Mouse (Mus musculus) CD4-positive, CD25-positive, alpha-beta regulatory T cell, adult 2 months (primary cell): ENCODE measurements at regions not wholly inside any gene's neighbourhood (a gene's known extent, or its start where the extent isn't known, plus 50 kb on each side); places are given as distances from the start of the nearest gene placed in this dataset.

ENCODE experiments used
- DNase-seq: peaks from one replicate; pipeline ENCODE4 v3.0.0-alpha.2; 2012; ENCODE audit warnings: low read depth, low spot score

- DNase-seq = no peak
Observed at GRCm38 (mm10) chr2:167821186-167821585, 110.7 kb upstream of the Ptpn1 start.

- no peak for DNase-seq
Observed at GRCm38 (mm10) chr2:167818799-167819198, 113.1 kb upstream of the Ptpn1 start.

- no peak for DNase-seq
Observed at GRCm38 (mm10) chr2:167817030-167817429, 114.8 kb upstream of the Ptpn1 start.

- DNase-seq = no peak
Observed at GRCm38 (mm10) chr2:167815123-167815522, 116.7 kb upstream of the Ptpn1 start.

- no peak for DNase-seq
Observed at GRCm38 (mm10) chr2:167809256-167809655, 119.6 kb upstream of the Tmem189 start.

- DNase-seq = peak; percentile 82
Observed at GRCm38 (mm10) chr2:167805629-167806304, 116.1 kb upstream of the Tmem189 start.

- DNase-seq = peak; percentile 63
Observed at GRCm38 (mm10) chr2:167804493-167805227, 115.0 kb upstream of the Tmem189 start.

GRCm38 (mm10) chr2:167802494-167802893 lies 112.9 kb upstream of the Tmem189 start:
- no peak for DNase-seq

GRCm38 (mm10) chr2:167801389-167801788 lies 111.8 kb upstream of the Tmem189 start:
- no peak for DNase-seq

GRCm38 (mm10) chr2:167800648-167801245 lies 111.1 kb upstream of the Tmem189 start:
- DNase-seq = no peak

- peak; percentile 60 for DNase-seq
Observed at GRCm38 (mm10) chr2:167799629-167800387, 110.2 kb upstream of the Tmem189 start.

GRCm38 (mm10) chr2:167798969-167799513 lies 109.4 kb upstream of the Tmem189 start:
- no peak for DNase-seq

GRCm38 (mm10) chr2:167798076-167798782 lies 108.6 kb upstream of the Tmem189 start:
- no peak for DNase-seq

- DNase-seq = no peak
Observed at GRCm38 (mm10) chr2:167795491-167795890, 105.9 kb upstream of the Tmem189 start.

- no peak for DNase-seq
Observed at GRCm38 (mm10) chr2:167793916-167794315, 104.3 kb upstream of the Tmem189 start.

- no peak for DNase-seq
Observed at GRCm38 (mm10) chr2:167792753-167793152, 103.1 kb upstream of the Tmem189 start.

- no peak for DNase-seq
Observed at GRCm38 (mm10) chr2:167792330-167792729, 102.7 kb upstream of the Tmem189 start.

- DNase-seq = no peak
Observed at GRCm38 (mm10) chr2:167789471-167789923, 99.9 kb upstream of the Tmem189 start.

GRCm38 (mm10) chr2:167786951-167787350 lies 97.3 kb upstream of the Tmem189 start:
- no peak for DNase-seq

GRCm38 (mm10) chr2:167784353-167784752 lies 94.7 kb upstream of the Tmem189 start:
- DNase-seq = no peak

- no peak for DNase-seq
Observed at GRCm38 (mm10) chr2:167783374-167783773, 93.8 kb upstream of the Tmem189 start.
